28 mouse cellular contexts compared by ENCODE assay signal in genomic region chr7:97479349-97479748, GRCm38 (mm10). TPM values are rescaled to one million over a fixed set of nuclear protein-coding genes. Genes with fewer than 3 reads are reported as not detected.
DNase-seq lines count a peak whose midpoint lies in the region; ATAC-seq and TF ChIP-seq lines count a peak whose summit lies in the region.
"Had no signal": no experiment of that assay in that cellular context is flagged by ENCODE, and none has a peak within 500 bp of the region (broad histone marks: within the 10 kb centered on the region; RNA-seq: fewer than 3 reads in every experiment).

No protein-coding gene starts in this region.

- no peak for ATAC-seq in intestine, embryonic 15.5 days
- ATAC-seq: forebrain, embryonic 16.5 days; midbrain, embryonic 16.5 days had no signal

- 24% methylated on average over 3 of the region's 3 CpGs for WGBS in lung, adult 2 months
- 54% methylated on average over 3 of the region's 3 CpGs for WGBS in intestine, embryonic 15.5 days

- H3K9ac ChIP-seq in intestine, embryonic 15.5 days, result no peak overlapping the region
- H3K9ac ChIP-seq: embryonic facial prominence, embryonic 13.5 days; heart, embryonic 12.5 days; hindbrain, embryonic 13.5 days; liver, embryonic 14.5 days; lung, embryonic 14.5 days had no signal

- peaks cover 5% of the 10 kb centered on the region for H3K4me1 ChIP-seq in lung, adult 2 months (ENCODE audit: control insufficient read depth, insufficient read depth, low read length)
- peaks cover 8% of the 10 kb centered on the region for H3K4me1 ChIP-seq in intestine, embryonic 15.5 days (replicated peaks)

- H3K27ac ChIP-seq in intestine, embryonic 15.5 days, result no peak overlapping the region
- H3K27ac ChIP-seq: embryonic facial prominence, embryonic 13.5 days; gastrocnemius, adult 2 months; heart, adult 2 months; hindbrain, embryonic 13.5 days; kidney, postnatal 0 days; liver, embryonic 14.5 days had no signal

- H3K36me3 ChIP-seq in intestine, embryonic 15.5 days, result no peaks in the 10 kb centered on the region
- H3K36me3 ChIP-seq: embryonic facial prominence, embryonic 13.5 days; heart, embryonic 12.5 days; hindbrain, embryonic 13.5 days had no signal

- H3K4me3 ChIP-seq in lung, adult 2 months (replicated peaks; ENCODE audit: extremely low read depth, low read depth, low read length), result no peak overlapping the region
- H3K4me3 ChIP-seq in intestine, embryonic 15.5 days (replicated peaks), result no peak overlapping the region
- H3K4me3 ChIP-seq: embryonic facial prominence, embryonic 13.5 days; gastrocnemius, adult 2 months; heart, adult 2 months; heart, embryonic 12.5 days; hindbrain, embryonic 13.5 days had no signal

- no peaks in the 10 kb centered on the region for H3K9me3 ChIP-seq in intestine, embryonic 15.5 days
- H3K9me3 ChIP-seq: embryonic facial prominence, embryonic 13.5 days; heart, embryonic 12.5 days; hindbrain, embryonic 13.5 days had no signal

- DNase-seq in adrenal gland, postnatal 14 days, result peak; percentile 33
- no peak for DNase-seq in adrenal gland, postnatal 25 days
- DNase-seq in lung, postnatal 10 days, result peak; percentile 10
- DNase-seq in lung, adult 2 months, result no peak
- DNase-seq in gonadal fat pad, adult 2 months (ENCODE audit: low read depth), result peak; percentile 46
- DNase-seq in right cerebral cortex, postnatal 4 days, result no peak
- DNase-seq: B cell, adult 2 months; cerebellum, adult 11 months; cerebellum, adult 9-11 months; gastrocnemius, adult 2 months; gastrocnemius, postnatal 36 days; heart, adult 2 months; heart, postnatal 4 days; kidney, adult 11 months; layer of hippocampus, postnatal 36 days; left cerebral cortex, postnatal 4 days; lung, embryonic 14.5 days; thymus, adult 2 months; thymus, postnatal 36 days had no signal

- no peaks in the 10 kb centered on the region for H3K27me3 ChIP-seq in intestine, embryonic 15.5 days (replicated peaks)
- H3K27me3 ChIP-seq: embryonic facial prominence, embryonic 13.5 days; heart, embryonic 12.5 days had no signal

- TF ChIP-seq POLR2A in lung, adult 2 months (IDR thresholded peaks at IDR 0.05; ENCODE audit: borderline replicate concordance, extremely low read depth, low read depth, low read length), result no peak

- H3K4me2 ChIP-seq in intestine, embryonic 15.5 days (replicated peaks), result no peak overlapping the region
- H3K4me2 ChIP-seq: heart, embryonic 12.5 days; hindbrain, embryonic 13.5 days; lung, embryonic 14.5 days; midbrain, embryonic 11.5 days had no signal

- no peak for TF ChIP-seq CTCF in lung, adult 2 months (IDR thresholded peaks at IDR 0.05; ENCODE audit: insufficient read depth, low read length)

RNA-seq across cellular contexts. Expression of gene Ints4, which starts 1.4 kb away (rescaled TPM):
- 52.2 and 53.5 TPM in 2 replicates for total RNA-seq in adrenal gland, postnatal 14 days (2021)
- 64.7 and 65.3 TPM in 2 replicates for total RNA-seq in adrenal gland, postnatal 25 days (2021)
- polyA plus RNA-seq in lung, adult 2 months (2012; rRNA removed), result 52.7 and 69.7 TPM in 2 replicates
- polyA plus RNA-seq in gonadal fat pad, adult 2 months (2012; rRNA removed), result 92.0 and 113 TPM in 2 replicates
- polyA plus RNA-seq in intestine, embryonic 15.5 days (2015; fragmentation: Nextera tagmentation; extraction: Ambion mirVana), result 41.1 and 42.1 TPM in 2 replicates

RNA-seq across cellular contexts. Expression of gene Kctd14, which starts 28.2 kb away (rescaled TPM):
- total RNA-seq in adrenal gland, postnatal 14 days (2021), result 1.7 and 2.8 TPM in 2 replicates
- 1.7 TPM in 2 replicates for total RNA-seq in adrenal gland, postnatal 25 days (2021)
- polyA plus RNA-seq in lung, adult 2 months (2012; rRNA removed), result 4.0 and 6.7 TPM in 2 replicates
- 4.6 and 6.7 TPM in 2 replicates for polyA plus RNA-seq in gonadal fat pad, adult 2 months (2012; rRNA removed)
- polyA plus RNA-seq in intestine, embryonic 15.5 days (2015; fragmentation: Nextera tagmentation; extraction: Ambion mirVana), result 4.5 and 9.0 TPM in 2 replicates
- total RNA-seq: gastrocnemius, postnatal 36 days had no signal

Comparison
In these comparisons a context has a peak if more than half of its experiments do, and no peak if none do; other contexts are left out.
1. DNase-seq: peak in adrenal gland, postnatal 14 days (single experiment), lung, postnatal 10 days (single experiment) and gonadal fat pad, adult 2 months (single experiment); none in adrenal gland, postnatal 25 days (single experiment), lung, adult 2 months (single experiment) and right cerebral cortex, postnatal 4 days (single experiment).